Mouse (Mus musculus) MEL (cell line): ENCODE measurements around the gene Olfr101.

ENCODE experiments used
- CHD1 ChIP-seq: IDR thresholded peaks from 2 replicates; pipeline ENCODE4 v1.6.1; 2012; ENCODE audit warnings: low read depth, mild to moderate bottlenecking, inconsistent platforms, low read length, improper control_type of control experiment
- CHD2 ChIP-seq: IDR thresholded peaks from 2 replicates; pipeline ENCODE4 v1.6.1; 2011; ENCODE audit warnings: low read length, improper control_type of control experiment
- CTCF ChIP-seq, 3 experiments: IDR thresholded peaks in 2 of 3; conservative IDR thresholded peaks in 1 of 3; 2 replicates each; pipeline ENCODE4 v1.5.1; 2011 to 2012; ENCODE audit warnings: low read length in 3 of 3, low read depth in 2 of 3, mild to moderate bottlenecking in 2 of 3, improper control_type of control experiment in 1 of 3, inconsistent platforms in 1 of 3, mixed read lengths in 1 of 3, moderate library complexity in 1 of 3; ENCODE audit not compliant: control insufficient read depth in 1 of 3, insufficient read depth in 1 of 3, poor library complexity in 1 of 3, severe bottlenecking in 1 of 3
- EP300 ChIP-seq, 2 experiments: IDR thresholded peaks; 2 replicates each; pipeline ENCODE4 v1.6.1; 2011; ENCODE audit warnings: improper control_type of control experiment in 2 of 2, low read length in 2 of 2, low read depth in 1 of 2, mild to moderate bottlenecking in 1 of 2
- HCFC1 ChIP-seq: IDR thresholded peaks from 2 replicates; pipeline ENCODE4 v1.6.1; 2012; ENCODE audit warnings: low read depth, mild to moderate bottlenecking, inconsistent platforms, low read length, improper control_type of control experiment, moderate library complexity
- MXI1 ChIP-seq: IDR thresholded peaks from 2 replicates; pipeline ENCODE4 v1.6.1; 2011; ENCODE audit warnings: mild to moderate bottlenecking, low read depth, low read length, improper control_type of control experiment
- POLR2A ChIP-seq, 2 experiments: IDR thresholded peaks; 2 replicates each; pipeline ENCODE4 v1.6.1; 2011 to 2012; ENCODE audit warnings: low read length in 2 of 2, mild to moderate bottlenecking in 2 of 2, control low read depth in 1 of 2, improper control_type of control experiment in 1 of 2, low read depth in 1 of 2, moderate library complexity in 1 of 2; ENCODE audit not compliant: control insufficient read depth in 1 of 2, insufficient read depth in 1 of 2, poor library complexity in 1 of 2
- POLR2AphosphoS2 ChIP-seq: IDR thresholded peaks from 2 replicates; pipeline ENCODE4 v1.6.1; 2011; ENCODE audit warnings: low read length, improper control_type of control experiment
- RCOR1 ChIP-seq: IDR thresholded peaks from 2 replicates; pipeline ENCODE4 v1.6.1; 2012; ENCODE audit warnings: low read depth, mild to moderate bottlenecking, inconsistent platforms, low read length, improper control_type of control experiment
- TAL1 ChIP-seq: IDR thresholded peaks from 2 replicates; pipeline ENCODE4 v1.6.1; 2012; ENCODE audit warnings: mild to moderate bottlenecking, inconsistent platforms, low read length, moderate library complexity, mixed read lengths
- USF1 ChIP-seq: IDR thresholded peaks from 2 replicates; pipeline ENCODE4 v1.6.1; 2014; ENCODE audit warnings: low read depth, mild to moderate bottlenecking, inconsistent platforms, low read length, improper control_type of control experiment, moderate library complexity
- ZMIZ1 ChIP-seq: IDR thresholded peaks from 2 replicates; pipeline ENCODE4 v1.6.1; 2012; ENCODE audit warnings: low read depth, mild to moderate bottlenecking, inconsistent platforms, low read length, improper control_type of control experiment, moderate library complexity

DNA sequence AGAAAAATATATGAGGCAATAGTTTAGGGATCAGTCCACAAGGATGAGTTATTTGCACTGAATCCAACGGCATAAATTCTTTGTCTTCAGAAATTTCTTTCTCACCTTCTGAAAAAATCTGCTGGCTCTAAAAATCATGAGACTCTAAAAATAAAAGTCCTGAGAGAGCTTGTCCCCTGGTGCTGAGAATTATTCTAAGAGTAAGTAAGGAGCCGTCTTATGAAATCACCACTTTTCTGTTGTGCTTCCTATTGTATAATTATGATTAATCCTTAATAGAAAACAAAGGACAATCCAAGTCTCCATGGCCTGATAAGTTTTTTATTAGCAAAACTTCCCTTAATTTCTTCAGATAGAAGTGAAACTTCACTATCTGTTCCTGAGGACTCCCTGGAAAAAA lies 35.5 kb upstream of the Olfr101 start, which contains the start of gene Olfr103:
- no peak for TF ChIP-seq CTCF (IDR thresholded peaks at IDR 0.05 in 2 of 3, conservative IDR thresholded peaks at IDR 0.05 in 1 of 3; ENCODE audit: control insufficient read depth in 1 of 3, insufficient read depth in 1 of 3, low read depth in 2 of 3, low read length in 3 of 3, poor library complexity in 1 of 3, severe bottlenecking in 1 of 3)
- TF ChIP-seq POLR2AphosphoS2: no peak
- no peak for TF ChIP-seq CHD1
- TF ChIP-seq USF1: no peak
- TF ChIP-seq HCFC1: no peak
- no peak for TF ChIP-seq POLR2A (IDR thresholded peaks at IDR 0.05; ENCODE audit: control insufficient read depth in 1 of 2, insufficient read depth in 1 of 2, low read depth in 1 of 2, low read length in 2 of 2, poor library complexity in 1 of 2)
- no peak for TF ChIP-seq RCOR1
- no peak for TF ChIP-seq CHD2
- TF ChIP-seq ZMIZ1: no peak
- no peak for TF ChIP-seq EP300 (IDR thresholded peaks at IDR 0.05; ENCODE audit: low read depth in 1 of 2, low read length in 2 of 2)
- TF ChIP-seq TAL1: no peak
- no peak for TF ChIP-seq MXI1
